Mouse (Mus musculus): ENCODE measurements around the gene Tbce.
"Not testable (repeated sequence)": the region's sequence is repeated elsewhere in the genome, so short reads cannot be mapped to it uniquely, and the experiment has no call there.

Tbce gene

GRCm38 (mm10) chr13:14039292-14039965 is at the start of gene Tbce:
Tbce (minus strand) TSS chr13:14039638.
- DNase-seq (ENCODE audit: low read depth, low spot score): peak; percentile 85

- no peak for DNase-seq (ENCODE audit: low read depth, low spot score)
Measured at GRCm38 (mm10) chr13:14088669-14089068, 49.2 kb upstream of the Tbce start.

- no peak for DNase-seq (ENCODE audit: low read depth, low spot score)
Measured at GRCm38 (mm10) chr13:14075326-14075725, 35.9 kb upstream of the Tbce start.

GRCm38 (mm10) chr13:14074371-14074770 is 34.9 kb upstream of the Tbce start:
- no peak for DNase-seq (ENCODE audit: low read depth, low spot score)

- DNase-seq (ENCODE audit: low read depth, low spot score): no peak
Measured at GRCm38 (mm10) chr13:14069291-14069690, 29.9 kb upstream of the Tbce start.

GRCm38 (mm10) chr13:14068035-14068434 is 28.6 kb upstream of the Tbce start:
- DNase-seq (ENCODE audit: low read depth, low spot score): no peak

GRCm38 (mm10) chr13:14065701-14066100 is 26.3 kb upstream of the Tbce start:
- DNase-seq (ENCODE audit: low read depth, low spot score): no peak

GRCm38 (mm10) chr13:14065028-14065380 is 25.6 kb upstream of the Tbce start:
- DNase-seq (ENCODE audit: low read depth, low spot score): no peak

- DNase-seq (ENCODE audit: low read depth, low spot score): no peak
Measured at GRCm38 (mm10) chr13:14064341-14065027, 25.0 kb upstream of the Tbce start.

- DNase-seq (ENCODE audit: low read depth, low spot score): no peak
Measured at GRCm38 (mm10) chr13:14063942-14064271, 24.5 kb upstream of the Tbce start.

GRCm38 (mm10) chr13:14063013-14063941 is 23.8 kb upstream of the Tbce start, which contains the start of the genes Arid4b and Ggps1:
Arid4b (plus strand) TSS chr13:14063232.
Ggps1 (minus strand) TSS chr13:14063488.
- DNase-seq (ENCODE audit: low read depth, low spot score): peak; percentile 98

- DNase-seq (ENCODE audit: low read depth, low spot score): no peak
Measured at GRCm38 (mm10) chr13:14062209-14063012, 23.0 kb upstream of the Tbce start.

GRCm38 (mm10) chr13:14059582-14059981 is 20.1 kb upstream of the Tbce start:
- DNase-seq (ENCODE audit: low read depth, low spot score): no peak

GRCm38 (mm10) chr13:14056801-14057200 is 17.4 kb upstream of the Tbce start:
- no peak for DNase-seq (ENCODE audit: low read depth, low spot score)

- DNase-seq (ENCODE audit: low read depth, low spot score): no peak
Measured at GRCm38 (mm10) chr13:14049878-14050277, 10.4 kb upstream of the Tbce start.

- no peak for DNase-seq (ENCODE audit: low read depth, low spot score)
Measured at GRCm38 (mm10) chr13:14044521-14044920, 5.1 kb upstream of the Tbce start.

- no peak for DNase-seq (ENCODE audit: low read depth, low spot score)
Measured at GRCm38 (mm10) chr13:14043851-14044250, 4.4 kb upstream of the Tbce start.

- no peak for DNase-seq (ENCODE audit: low read depth, low spot score)
Measured at GRCm38 (mm10) chr13:14040186-14040585, 748 bp upstream of the Tbce start.

- no peak for DNase-seq (ENCODE audit: low read depth, low spot score)
Measured at GRCm38 (mm10) chr13:14038911-14039291, 537 bp downstream of the Tbce start.

- no peak for DNase-seq (ENCODE audit: low read depth, low spot score)
Measured at GRCm38 (mm10) chr13:14035875-14036630, 3.4 kb downstream of the Tbce start.

GRCm38 (mm10) chr13:14035352-14035751 is 4.1 kb downstream of the Tbce start:
- DNase-seq (ENCODE audit: low read depth, low spot score): not testable (repeated sequence)
